Mouse (Mus musculus): ENCODE measurements around the gene Cep152. TPM values are rescaled to one million over a fixed set of nuclear protein-coding genes. Genes with fewer than 3 reads are reported as not detected.

Gene Cep152
- polyA plus RNA-seq, 1 experiment from 2014 or later = 11.4 TPM

DNA sequence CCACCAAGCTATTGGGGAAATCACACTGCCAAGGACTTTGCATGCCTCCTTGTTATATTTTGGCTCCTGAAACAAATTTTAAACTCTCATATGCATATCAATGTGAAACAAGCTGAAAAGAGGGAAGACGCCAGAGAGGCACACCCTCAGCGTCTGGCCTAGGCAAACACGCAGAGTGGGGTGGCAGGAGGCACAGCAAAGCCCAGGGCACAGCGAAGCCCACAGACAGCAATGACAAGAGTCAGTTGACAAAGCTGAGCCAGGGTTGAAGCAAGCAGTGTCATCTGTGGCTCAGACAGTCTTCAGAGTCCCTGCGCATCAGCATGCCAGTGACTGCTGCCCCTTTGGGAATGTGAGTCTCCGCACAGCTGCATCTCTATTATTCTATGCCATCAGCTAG is 20.0 kb upstream of the Cep152 start:
- H3K4me3 ChIP-seq (ENCODE audit: low read length) = no peak overlapping the region
- ATAC-seq (ENCODE audit: low FRiP score, low TSS enrichment) = no peak
- H3K27me3 ChIP-seq (ENCODE audit: control insufficient read depth, insufficient read depth, low read length) = no peaks in the 10 kb centered on the region
- no peak overlapping the region for H3K4me2 ChIP-seq (replicated peaks; ENCODE audit: low read depth, low read length)
- H3K4me1 ChIP-seq (ENCODE audit: control insufficient read depth, insufficient read depth, low read length) = no peaks in the 10 kb centered on the region
- no peak overlapping the region for H3K27ac ChIP-seq (ENCODE audit: low read depth, low read length)
- no peak overlapping the region for H3K9ac ChIP-seq (ENCODE audit: low read depth, low read length)
- 86% methylated on average over 6 of the region's 6 CpGs for WGBS
- H3K36me3 ChIP-seq (ENCODE audit: control insufficient read depth, insufficient read depth, low read length) = no peaks in the 10 kb centered on the region
- H3K9me3 ChIP-seq (ENCODE audit: control insufficient read depth, low read length) = no peaks in the 10 kb centered on the region

DNA sequence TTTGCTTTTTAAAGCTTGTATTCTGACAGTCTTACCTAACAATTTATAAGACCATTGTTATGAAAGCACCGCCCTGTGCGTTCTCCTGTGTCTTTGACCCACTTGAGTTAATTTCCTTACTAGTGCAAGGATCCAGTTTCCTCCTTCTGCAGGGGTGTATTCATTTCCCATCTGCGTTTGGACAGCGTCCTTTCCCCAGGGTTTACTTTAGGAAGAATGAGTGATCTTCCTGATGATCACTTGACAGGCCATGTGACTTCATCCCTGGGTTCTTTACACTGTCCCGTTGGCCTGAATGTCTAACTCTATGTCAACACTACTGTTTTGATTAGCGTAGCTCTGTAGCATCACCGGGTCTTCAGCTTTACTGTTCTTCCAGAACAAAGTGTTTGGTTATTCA is 12.4 kb upstream of the Cep152 start:
- no peaks in the 10 kb centered on the region for H3K27me3 ChIP-seq (ENCODE audit: control insufficient read depth, insufficient read depth, low read length)
- no peak overlapping the region for H3K9ac ChIP-seq (ENCODE audit: low read depth, low read length)
- 0 out of 2 replicates have a peak, but pooled peaks have one; percentile 32 for ATAC-seq (ENCODE audit: low FRiP score, low TSS enrichment)
- H3K27ac ChIP-seq (ENCODE audit: low read depth, low read length) = no peak overlapping the region
- no peaks in the 10 kb centered on the region for H3K9me3 ChIP-seq (ENCODE audit: control insufficient read depth, low read length)
- no peaks in the 10 kb centered on the region for H3K36me3 ChIP-seq (ENCODE audit: control insufficient read depth, insufficient read depth, low read length)
- no peaks in the 10 kb centered on the region for H3K4me1 ChIP-seq (ENCODE audit: control insufficient read depth, insufficient read depth, low read length)
- no peak overlapping the region for H3K4me2 ChIP-seq (replicated peaks; ENCODE audit: low read depth, low read length)
- no peak overlapping the region for H3K4me3 ChIP-seq (ENCODE audit: low read length)
- 39% methylated on average over 7 of the region's 7 CpGs for WGBS

DNA sequence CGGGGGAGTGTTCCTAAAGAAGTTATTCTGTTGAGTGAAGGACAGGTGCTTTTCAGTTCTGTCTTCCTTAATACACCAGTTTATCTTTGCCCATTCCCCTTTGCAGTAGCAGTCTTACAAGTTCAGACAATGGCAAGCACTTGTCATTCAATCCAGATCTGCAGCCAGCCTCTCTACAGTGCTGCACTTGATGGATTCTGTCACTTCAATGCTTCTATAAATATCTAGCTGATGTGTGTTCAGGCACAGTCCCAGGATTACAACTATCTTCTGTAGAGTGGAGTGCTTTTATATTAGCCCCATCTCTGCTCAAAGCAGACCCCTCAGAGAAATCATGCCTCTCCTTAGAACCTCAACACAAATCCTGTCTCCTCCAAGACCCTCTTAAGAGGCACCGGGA is 5.1 kb upstream of the Cep152 start:
- Histone ChIP-seq H3K9me3 (ENCODE audit: control insufficient read depth, low read length) (no peaks in the 10 kb centered on the region), H3K27ac (ENCODE audit: low read depth, low read length) (no peak overlapping the region), H3K9ac (ENCODE audit: low read depth, low read length) (no peak overlapping the region), H3K27me3 (ENCODE audit: control insufficient read depth, insufficient read depth, low read length) (no peaks in the 10 kb centered on the region), H3K4me2 (replicated peaks; ENCODE audit: low read depth, low read length) (no peak overlapping the region), H3K4me1 (ENCODE audit: control insufficient read depth, insufficient read depth, low read length) (no peaks in the 10 kb centered on the region), H3K36me3 (ENCODE audit: control insufficient read depth, insufficient read depth, low read length) (no peaks in the 10 kb centered on the region), H3K4me3 (ENCODE audit: low read length) (no peak overlapping the region)
- WGBS = 98% methylated on average over 2 of the region's 2 CpGs
- ATAC-seq (ENCODE audit: low FRiP score, low TSS enrichment) = no peak

GRCm38 (mm10) chr2:125628487-125628886 is 3.6 kb upstream of the Cep152 start:
- Histone ChIP-seq H3K4me3 (ENCODE audit: low read length) (no peak overlapping the region), H3K27me3 (ENCODE audit: control insufficient read depth, insufficient read depth, low read length) (no peaks in the 10 kb centered on the region), H3K4me2 (replicated peaks; ENCODE audit: low read depth, low read length) (no peak overlapping the region), H3K9me3 (ENCODE audit: control insufficient read depth, low read length) (no peaks in the 10 kb centered on the region), H3K4me1 (ENCODE audit: control insufficient read depth, insufficient read depth, low read length) (peaks cover 5% of the 10 kb centered on the region; the same call in 1 of the 2 replicates), H3K36me3 (ENCODE audit: control insufficient read depth, insufficient read depth, low read length) (no peaks in the 10 kb centered on the region), H3K27ac (ENCODE audit: low read depth, low read length) (no peak overlapping the region), H3K9ac (ENCODE audit: low read depth, low read length) (no peak overlapping the region)
- no peak for ATAC-seq (ENCODE audit: low FRiP score, low TSS enrichment)
- 87% methylated on average over 6 of the region's 6 CpGs for WGBS

DNA sequence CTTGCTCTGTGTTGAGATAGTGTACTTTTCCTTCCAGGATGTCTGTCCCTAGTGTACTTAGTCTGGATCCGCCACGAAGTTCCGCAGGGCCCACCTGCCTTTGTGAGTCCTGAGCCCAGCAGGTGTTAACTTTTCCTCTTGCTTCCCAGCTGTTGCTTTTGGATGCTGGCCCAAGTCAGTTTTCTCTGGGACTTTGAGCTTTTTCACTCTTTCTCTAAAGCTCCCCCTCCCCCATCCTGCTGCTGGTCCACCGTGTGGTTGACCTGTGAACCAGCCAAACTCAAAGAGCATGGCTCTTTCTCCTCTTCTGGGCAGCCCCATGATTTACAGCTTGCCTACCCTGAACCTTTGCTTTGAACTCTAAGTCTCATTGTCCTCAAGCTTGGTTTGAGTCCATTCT is 1.6 kb upstream of the Cep152 start:
- Histone ChIP-seq H3K4me3 (ENCODE audit: low read length) (no peak overlapping the region), H3K36me3 (ENCODE audit: control insufficient read depth, insufficient read depth, low read length) (no peaks in the 10 kb centered on the region), H3K27me3 (ENCODE audit: control insufficient read depth, insufficient read depth, low read length) (no peaks in the 10 kb centered on the region), H3K27ac (ENCODE audit: low read depth, low read length) (no peak overlapping the region), H3K9ac (ENCODE audit: low read depth, low read length) (no peak overlapping the region), H3K4me2 (replicated peaks; ENCODE audit: low read depth, low read length) (no peak overlapping the region), H3K9me3 (ENCODE audit: control insufficient read depth, low read length) (no peaks in the 10 kb centered on the region), H3K4me1 (ENCODE audit: control insufficient read depth, insufficient read depth, low read length) (peaks cover 9% of the 10 kb centered on the region; the same call in 1 of the 2 replicates)
- 72% methylated on average over 4 of the region's 4 CpGs for WGBS
- ATAC-seq (ENCODE audit: low FRiP score, low TSS enrichment) = no peak

- ATAC-seq (ENCODE audit: low FRiP score, low TSS enrichment) = no peak
- Histone ChIP-seq H3K4me3 (ENCODE audit: low read length) (peak overlapping the region; percentile 90), H3K4me2 (replicated peaks; ENCODE audit: low read depth, low read length) (peak overlapping the region; percentile 74), H3K9me3 (ENCODE audit: control insufficient read depth, low read length) (no peaks in the 10 kb centered on the region), H3K36me3 (ENCODE audit: control insufficient read depth, insufficient read depth, low read length) (peaks cover 7% of the 10 kb centered on the region), H3K9ac (ENCODE audit: low read depth, low read length) (peak overlapping the region; percentile 78), H3K27ac (ENCODE audit: low read depth, low read length) (no peak overlapping the region), H3K27me3 (ENCODE audit: control insufficient read depth, insufficient read depth, low read length) (no peaks in the 10 kb centered on the region), H3K4me1 (ENCODE audit: control insufficient read depth, insufficient read depth, low read length) (peaks cover 12% of the 10 kb centered on the region; the same call in 1 of the 2 replicates)
- WGBS = 7% methylated on average over 9 of the region's 9 CpGs
These were observed 707 bp downstream of the Cep152 start for GRCm38 (mm10) chr2:125624127-125624685.

- peak overlapping the region; percentile 74; the same call in 1 of the 2 replicates for H3K4me2 ChIP-seq (replicated peaks; ENCODE audit: low read depth, low read length)
- no peak overlapping the region for H3K27ac ChIP-seq (ENCODE audit: low read depth, low read length)
- peaks cover 13% of the 10 kb centered on the region for H3K36me3 ChIP-seq (ENCODE audit: control insufficient read depth, insufficient read depth, low read length)
- peaks cover 12% of the 10 kb centered on the region; the same call in 1 of the 2 replicates for H3K4me1 ChIP-seq (ENCODE audit: control insufficient read depth, insufficient read depth, low read length)
- no peaks in the 10 kb centered on the region for H3K9me3 ChIP-seq (ENCODE audit: control insufficient read depth, low read length)
- WGBS = 92% methylated on average over 15 of the region's 15 CpGs
- ATAC-seq (ENCODE audit: low FRiP score, low TSS enrichment) = no peak
- H3K9ac ChIP-seq (ENCODE audit: low read depth, low read length) = no peak overlapping the region
- H3K4me3 ChIP-seq (ENCODE audit: low read length) = no peak overlapping the region; the same call in 1 of the 2 replicates
- H3K27me3 ChIP-seq (ENCODE audit: control insufficient read depth, insufficient read depth, low read length) = no peaks in the 10 kb centered on the region
These were observed 1.7 kb downstream of the Cep152 start for GRCm38 (mm10) chr2:125623211-125623610.

GRCm38 (mm10) chr2:125620213-125620907 is 4.6 kb downstream of the Cep152 start:
- Histone ChIP-seq H3K4me3 (ENCODE audit: low read length) (no peak overlapping the region), H3K9me3 (ENCODE audit: control insufficient read depth, low read length) (no peaks in the 10 kb centered on the region), H3K27me3 (ENCODE audit: control insufficient read depth, insufficient read depth, low read length) (no peaks in the 10 kb centered on the region), H3K27ac (ENCODE audit: low read depth, low read length) (peak overlapping the region; percentile 31; the same call in 1 of the 2 replicates), H3K36me3 (ENCODE audit: control insufficient read depth, insufficient read depth, low read length) (peaks cover 38% of the 10 kb centered on the region), H3K4me2 (replicated peaks; ENCODE audit: low read depth, low read length) (no peak overlapping the region; the same call in 1 of the 2 replicates), H3K9ac (ENCODE audit: low read depth, low read length) (no peak overlapping the region), H3K4me1 (ENCODE audit: control insufficient read depth, insufficient read depth, low read length) (peaks cover 12% of the 10 kb centered on the region; the same call in 1 of the 2 replicates)
- 18% methylated on average over 25 of the region's 25 CpGs for WGBS
- ATAC-seq (ENCODE audit: low FRiP score, low TSS enrichment) = peak; percentile 85

- no peaks in the 10 kb centered on the region for H3K4me1 ChIP-seq (ENCODE audit: control insufficient read depth, insufficient read depth, low read length)
- H3K36me3 ChIP-seq (ENCODE audit: control insufficient read depth, insufficient read depth, low read length) = peaks cover 74% of the 10 kb centered on the region
- no peak for ATAC-seq (ENCODE audit: low FRiP score, low TSS enrichment)
- H3K9me3 ChIP-seq (ENCODE audit: control insufficient read depth, low read length) = no peaks in the 10 kb centered on the region
- H3K27ac ChIP-seq (ENCODE audit: low read depth, low read length) = no peak overlapping the region
- 81% methylated on average over 8 of the region's 8 CpGs for WGBS
- no peak overlapping the region for H3K4me2 ChIP-seq (replicated peaks; ENCODE audit: low read depth, low read length)
- H3K4me3 ChIP-seq (ENCODE audit: low read length) = no peak overlapping the region
- H3K27me3 ChIP-seq (ENCODE audit: control insufficient read depth, insufficient read depth, low read length) = no peaks in the 10 kb centered on the region
- no peak overlapping the region for H3K9ac ChIP-seq (ENCODE audit: low read depth, low read length)
These were observed 9.0 kb downstream of the Cep152 start for GRCm38 (mm10) chr2:125615858-125616424.
